Mouse (Mus musculus): ENCODE measurements around the gene Rab11b.
"Not testable (repeated sequence)": the region's sequence is repeated elsewhere in the genome, so short reads cannot be mapped to it uniquely, and the experiment has no call there.

Gene Rab11b

GRCm38 (mm10) chr17:33766389-33766788 lies 6.1 kb upstream of the Rab11b start:
- DNase-seq: no peak

- peak; percentile 90 for DNase-seq
Measured at GRCm38 (mm10) chr17:33759767-33760254, 519 bp downstream of the Rab11b start.

- no peak for DNase-seq
Measured at GRCm38 (mm10) chr17:33757231-33757630, 3.1 kb downstream of the Rab11b start.

GRCm38 (mm10) chr17:33756108-33756790 lies 4.1 kb downstream of the Rab11b start:
- no peak for DNase-seq

- no peak for DNase-seq
Measured at GRCm38 (mm10) chr17:33755418-33756107, 4.8 kb downstream of the Rab11b start.

GRCm38 (mm10) chr17:33754656-33755055 lies 5.7 kb downstream of the Rab11b start:
- DNase-seq: no peak

GRCm38 (mm10) chr17:33752297-33752696 lies 8.0 kb downstream of the Rab11b start:
- DNase-seq: no peak

GRCm38 (mm10) chr17:33751181-33751580 lies 9.1 kb downstream of the Rab11b start:
- DNase-seq: no peak

- DNase-seq: no peak
Measured at GRCm38 (mm10) chr17:33749451-33749850, 10.9 kb downstream of the Rab11b start.

GRCm38 (mm10) chr17:33746011-33746410 lies 14.3 kb downstream of the Rab11b start:
- no peak for DNase-seq

GRCm38 (mm10) chr17:33744686-33745384 lies 15.5 kb downstream of the Rab11b start:
- no peak for DNase-seq

GRCm38 (mm10) chr17:33742420-33742819 lies 17.9 kb downstream of the Rab11b start:
- DNase-seq: no peak

GRCm38 (mm10) chr17:33733526-33733925 lies 26.8 kb downstream of the Rab11b start:
- not testable (repeated sequence) for DNase-seq

GRCm38 (mm10) chr17:33732556-33733083 lies 27.7 kb downstream of the Rab11b start:
- DNase-seq: not testable (repeated sequence)

- DNase-seq: no peak
Measured at GRCm38 (mm10) chr17:33729215-33729614, 31.1 kb downstream of the Rab11b start.

- no peak for DNase-seq
Measured at GRCm38 (mm10) chr17:33728396-33728795, 31.9 kb downstream of the Rab11b start.

GRCm38 (mm10) chr17:33719736-33720378 lies 40.5 kb downstream of the Rab11b start:
- no peak for DNase-seq

GRCm38 (mm10) chr17:33718944-33719725 lies 41.2 kb downstream of the Rab11b start:
- DNase-seq: no peak

GRCm38 (mm10) chr17:33718384-33718881 lies 41.9 kb downstream of the Rab11b start, which contains the start of gene March2:
Gene March2, minus strand, starts transcription at chr17:33718670.
- DNase-seq: peak; percentile 94

- no peak for DNase-seq
Measured at GRCm38 (mm10) chr17:33717982-33718381, 42.3 kb downstream of the Rab11b start.

GRCm38 (mm10) chr17:33717246-33717645 lies 43.1 kb downstream of the Rab11b start:
- no peak for DNase-seq

- DNase-seq: no peak
Measured at GRCm38 (mm10) chr17:33714779-33715178, 45.6 kb downstream of the Rab11b start.

All from right cerebral cortex, postnatal 14 days (tissue).